In the genomic region with DNA sequence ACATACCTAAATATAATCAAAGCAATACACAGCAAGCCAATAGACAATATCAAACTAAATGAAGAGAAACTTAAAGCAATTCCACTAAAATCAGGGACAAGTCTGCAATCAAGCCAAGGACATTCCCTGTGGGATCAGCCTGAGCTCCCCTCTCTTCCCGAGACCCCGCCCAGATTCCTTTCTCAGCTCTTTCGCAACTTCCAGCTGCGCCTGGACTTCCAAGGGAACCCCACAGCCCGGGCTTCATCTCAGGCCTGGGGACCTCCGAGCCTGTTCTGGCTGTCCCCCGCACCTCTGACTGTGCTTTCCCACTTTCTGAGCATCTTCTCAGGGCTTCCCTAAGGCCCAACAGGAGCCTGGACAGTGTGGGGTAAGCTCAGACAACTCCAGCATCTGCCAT, we compare ENCODE assay signal across 9 mouse cellular contexts. TPM values are rescaled to one million over a fixed set of nuclear protein-coding genes. Genes with fewer than 3 reads are reported as not detected.
DNase-seq lines count a peak whose midpoint lies in the region; ATAC-seq lines count a peak whose summit lies in the region.
"Had no signal": no experiment of that assay in that cellular context is flagged by ENCODE, and none has a peak within 500 bp of the region (broad histone marks: within the 10 kb centered on the region; RNA-seq: fewer than 3 reads in every experiment).

A gene (plus strand): TSS at position 209 of the 400 bp plus-strand sequence.

- no peaks in the 10 kb centered on the region for H3K36me3 ChIP-seq in heart, embryonic 12.5 days

- WGBS in heart, embryonic 12.5 days: 7% methylated on average over 7 of the region's 7 CpGs

- ATAC-seq in heart, embryonic 12.5 days (ENCODE audit: insufficient number of reproducible peaks, low FRiP score): no peak

- H3K9me3 ChIP-seq in heart, embryonic 12.5 days (replicated peaks): no peaks in the 10 kb centered on the region
- H3K9me3 ChIP-seq: megakaryocyte, embryonic 14.5 days had no signal

- intact Hi-C loops in heart, postnatal 14 days (cut with DNase I): no loop called here

- no peak within 1 kb of the TSS for H3K4me3 ChIP-seq in heart, embryonic 12.5 days
- H3K4me3 ChIP-seq: megakaryocyte, embryonic 14.5 days had no signal

- H3K27ac ChIP-seq in heart, embryonic 12.5 days (ENCODE audit: poor library complexity, severe bottlenecking): no peak within 1 kb of the TSS

- DNase-seq in heart, adult 18-20 months: peak; percentile 81 to 86
- DNase-seq in embryo, embryonic 10 days (ENCODE audit: low spot score): peak; percentile 4
- peak; percentile 63 to 66 for DNase-seq in heart, postnatal 14 days
- DNase-seq in skeletal muscle tissue, adult 2 months (ENCODE audit: low read depth, low spot score): peak; percentile 68
- DNase-seq in right cerebral cortex, postnatal 4 days: no peak
- no peak for DNase-seq in frontal cortex, postnatal 10 days (ENCODE audit: low spot score in 2 of 2)
- no peak for DNase-seq in retina, embryonic 14.5 days (ENCODE audit: low spot score)

- no peaks in the 10 kb centered on the region for H3K27me3 ChIP-seq in heart, embryonic 12.5 days (replicated peaks)
- H3K27me3 ChIP-seq: megakaryocyte, embryonic 14.5 days had no signal

- no peak within 1 kb of the TSS; the same call in 1 of the 2 replicates for H3K4me2 ChIP-seq in heart, embryonic 12.5 days

- H3K4me1 ChIP-seq in heart, embryonic 12.5 days (replicated peaks): 0 out of 2 replicates have a peak, but pooled peaks cover 2% of the 10 kb centered on the region
- H3K4me1 ChIP-seq: megakaryocyte, embryonic 14.5 days had no signal

- no peak within 1 kb of the TSS for H3K9ac ChIP-seq in heart, embryonic 12.5 days

RNA-seq across cellular contexts. Expression of the gene that starts here (rescaled TPM):
- total RNA-seq in heart, adult 18-20 months (2021): 1 to 10 TPM; 5.4 to 6.7 TPM
- 0.33 and 0.41 TPM in 2 replicates for polyA plus RNA-seq in heart, embryonic 12.5 days (2016; fragmentation: Nextera tagmentation; extraction: Ambion mirVana)
- total RNA-seq in heart, postnatal 14 days (2021): 1 to 10 TPM; 4.0 to 6.4 TPM

Comparison
In these comparisons a context has a peak if more than half of its experiments do, and no peak if none do; other contexts are left out.
1. DNase-seq: peak in heart, adult 18-20 months (2 of 2), embryo, embryonic 10 days (single experiment), heart, postnatal 14 days (2 of 2) and skeletal muscle tissue, adult 2 months (single experiment); none in right cerebral cortex, postnatal 4 days (single experiment), frontal cortex, postnatal 10 days (0 of 2) and retina, embryonic 14.5 days (single experiment).